Mouse (Mus musculus): ENCODE measurements around the gene Gtf2a1l. TPM values are rescaled to one million over a fixed set of nuclear protein-coding genes. Genes with fewer than 3 reads are reported as not detected.
A peak's percentile ranks its signal among the peaks of the same experiment; 100 is the strongest.

The Gtf2a1l gene
- total RNA-seq, 2 experiments from 2014 or later, result not detected

GRCm38 (mm10) chr17:88653375-88653769 lies 15.1 kb upstream of the Gtf2a1l start:
- no peak for DNase-seq (ENCODE audit: low spot score in 2 of 2)

- no peak for DNase-seq (ENCODE audit: low spot score in 2 of 2)
These were observed 9.9 kb upstream of the Gtf2a1l start for GRCm38 (mm10) chr17:88658510-88658909.

- DNase-seq (ENCODE audit: low spot score in 2 of 2), result no peak
These were observed 2.4 kb upstream of the Gtf2a1l start for GRCm38 (mm10) chr17:88666076-88666475.

GRCm38 (mm10) chr17:88669921-88670320 lies 1.5 kb downstream of the Gtf2a1l start:
- DNase-seq (ENCODE audit: low spot score in 2 of 2), result no peak

- no peak for DNase-seq (ENCODE audit: low spot score in 2 of 2)
These were observed 2.3 kb downstream of the Gtf2a1l start for GRCm38 (mm10) chr17:88670800-88671199.

- DNase-seq (ENCODE audit: low spot score in 2 of 2), result no peak
These were observed 7.2 kb downstream of the Gtf2a1l start for GRCm38 (mm10) chr17:88675310-88676309.

GRCm38 (mm10) chr17:88688226-88688625 lies 19.8 kb downstream of the Gtf2a1l start:
- no peak for DNase-seq (ENCODE audit: low spot score in 2 of 2)

GRCm38 (mm10) chr17:88696656-88697333 lies 28.3 kb downstream of the Gtf2a1l start:
- DNase-seq (ENCODE audit: low spot score in 2 of 2), result peak; percentile 17 to 29

- DNase-seq (ENCODE audit: low spot score in 2 of 2), result no peak
These were observed 32.4 kb downstream of the Gtf2a1l start for GRCm38 (mm10) chr17:88700901-88701300.

- no peak for DNase-seq (ENCODE audit: low spot score in 2 of 2)
These were observed 33.9 kb downstream of the Gtf2a1l start for GRCm38 (mm10) chr17:88702345-88702744.

- DNase-seq (ENCODE audit: low spot score in 2 of 2), result no peak
These were observed 34.7 kb downstream of the Gtf2a1l start for GRCm38 (mm10) chr17:88703112-88703511.

GRCm38 (mm10) chr17:88706231-88706649 lies 37.8 kb downstream of the Gtf2a1l start:
- DNase-seq (ENCODE audit: low spot score in 2 of 2), result no peak

GRCm38 (mm10) chr17:88749646-88750045 lies 81.2 kb downstream of the Gtf2a1l start:
- no peak for DNase-seq (ENCODE audit: low spot score in 2 of 2)

GRCm38 (mm10) chr17:88752827-88753471 lies 84.5 kb downstream of the Gtf2a1l start:
- peak; percentile 36 to 44 for DNase-seq (ENCODE audit: low spot score in 2 of 2)

- DNase-seq (ENCODE audit: low spot score in 2 of 2), result no peak
These were observed 85.0 kb downstream of the Gtf2a1l start for GRCm38 (mm10) chr17:88753472-88753857.

GRCm38 (mm10) chr17:88755776-88756175 lies 87.3 kb downstream of the Gtf2a1l start:
- no peak for DNase-seq (ENCODE audit: low spot score in 2 of 2)

- DNase-seq (ENCODE audit: low spot score in 2 of 2), result no peak
These were observed 89.6 kb downstream of the Gtf2a1l start for GRCm38 (mm10) chr17:88758003-88758437.

GRCm38 (mm10) chr17:88763396-88764135 lies 95.1 kb downstream of the Gtf2a1l start:
- no peak for DNase-seq (ENCODE audit: low spot score in 2 of 2)

- no peak for DNase-seq (ENCODE audit: low spot score in 2 of 2)
These were observed 95.7 kb downstream of the Gtf2a1l start for GRCm38 (mm10) chr17:88764136-88764485.
